Mouse (Mus musculus) embryo, embryonic 11.5 days (tissue): ENCODE data around the gene Ntn1.

ENCODE experiments used
- DNase-seq: peaks from one replicate; pipeline ENCODE4 v3.0.0-alpha.2; 2012; ENCODE audit warnings: low read depth, low spot score

Gene Ntn1

GRCm38 (mm10) chr11:68384131-68384530 is 16.5 kb downstream of the Ntn1 start:
- no peak for DNase-seq

- no peak for DNase-seq
Observed at GRCm38 (mm10) chr11:68383519-68383918, 17.1 kb downstream of the Ntn1 start.

GRCm38 (mm10) chr11:68381833-68382232 is 18.8 kb downstream of the Ntn1 start:
- DNase-seq = no peak

GRCm38 (mm10) chr11:68381318-68381717 is 19.3 kb downstream of the Ntn1 start:
- no peak for DNase-seq

GRCm38 (mm10) chr11:68378946-68379764 is 21.5 kb downstream of the Ntn1 start:
- DNase-seq = no peak

GRCm38 (mm10) chr11:68378419-68378818 is 22.2 kb downstream of the Ntn1 start:
- DNase-seq = no peak

- DNase-seq = no peak
Observed at GRCm38 (mm10) chr11:68373105-68373504, 27.5 kb downstream of the Ntn1 start.

GRCm38 (mm10) chr11:68371609-68372008 is 29.0 kb downstream of the Ntn1 start:
- no peak for DNase-seq

GRCm38 (mm10) chr11:68356901-68357300 is 43.7 kb downstream of the Ntn1 start:
- DNase-seq = no peak

GRCm38 (mm10) chr11:68355561-68355960 is 45.1 kb downstream of the Ntn1 start:
- DNase-seq = no peak

GRCm38 (mm10) chr11:68354848-68355247 is 45.8 kb downstream of the Ntn1 start:
- DNase-seq = no peak

- no peak for DNase-seq
Observed at GRCm38 (mm10) chr11:68352236-68352635, 48.4 kb downstream of the Ntn1 start.

GRCm38 (mm10) chr11:68348851-68349250 is 51.8 kb downstream of the Ntn1 start:
- DNase-seq = no peak

- no peak for DNase-seq
Observed at GRCm38 (mm10) chr11:68348083-68348482, 52.5 kb downstream of the Ntn1 start.

GRCm38 (mm10) chr11:68347508-68347907 is 53.1 kb downstream of the Ntn1 start:
- DNase-seq = no peak

- no peak for DNase-seq
Observed at GRCm38 (mm10) chr11:68346099-68346498, 54.5 kb downstream of the Ntn1 start.

GRCm38 (mm10) chr11:68344221-68344620 is 56.4 kb downstream of the Ntn1 start:
- no peak for DNase-seq

- no peak for DNase-seq
Observed at GRCm38 (mm10) chr11:68342761-68343160, 57.9 kb downstream of the Ntn1 start.

GRCm38 (mm10) chr11:68342003-68342400 is 58.6 kb downstream of the Ntn1 start:
- DNase-seq = no peak

GRCm38 (mm10) chr11:68341111-68342002 is 59.3 kb downstream of the Ntn1 start:
- DNase-seq = no peak

GRCm38 (mm10) chr11:68340366-68340765 is 60.3 kb downstream of the Ntn1 start:
- no peak for DNase-seq

GRCm38 (mm10) chr11:68339856-68340255 is 60.8 kb downstream of the Ntn1 start:
- no peak for DNase-seq

GRCm38 (mm10) chr11:68339331-68339730 is 61.3 kb downstream of the Ntn1 start:
- DNase-seq = no peak
